Mouse (Mus musculus) MEL (cell line): ENCODE measurements around the gene Tprn.

ENCODE experiments used
- BHLHE40 ChIP-seq: IDR thresholded peaks from 2 replicates; pipeline ENCODE4 v1.6.1; 2012; ENCODE audit warnings: low read depth, mild to moderate bottlenecking, inconsistent platforms, low read length, improper control_type of control experiment, borderline replicate concordance
- CHD2 ChIP-seq: IDR thresholded peaks from 2 replicates; pipeline ENCODE4 v1.6.1; 2011; ENCODE audit warnings: low read length, improper control_type of control experiment
- CTCF ChIP-seq, 3 experiments: IDR thresholded peaks in 2 of 3; conservative IDR thresholded peaks in 1 of 3; 2 replicates each; pipeline ENCODE4 v1.5.1; 2011 to 2012; ENCODE audit warnings: low read length in 3 of 3, low read depth in 2 of 3, mild to moderate bottlenecking in 2 of 3, improper control_type of control experiment in 1 of 3, inconsistent platforms in 1 of 3, mixed read lengths in 1 of 3, moderate library complexity in 1 of 3; ENCODE audit not compliant: control insufficient read depth in 1 of 3, insufficient read depth in 1 of 3, poor library complexity in 1 of 3, severe bottlenecking in 1 of 3
- ELF1 ChIP-seq: IDR thresholded peaks from 2 replicates; pipeline ENCODE4 v1.6.1; 2014; ENCODE audit warnings: low read depth, mild to moderate bottlenecking, inconsistent platforms, low read length, improper control_type of control experiment, moderate library complexity
- EP300 ChIP-seq, 2 experiments: IDR thresholded peaks; 2 replicates each; pipeline ENCODE4 v1.6.1; 2011; ENCODE audit warnings: improper control_type of control experiment in 2 of 2, low read length in 2 of 2, low read depth in 1 of 2, mild to moderate bottlenecking in 1 of 2
- POLR2A ChIP-seq, 2 experiments: IDR thresholded peaks; 2 replicates each; pipeline ENCODE4 v1.6.1; 2011 to 2012; ENCODE audit warnings: low read length in 2 of 2, mild to moderate bottlenecking in 2 of 2, control low read depth in 1 of 2, improper control_type of control experiment in 1 of 2, low read depth in 1 of 2, moderate library complexity in 1 of 2; ENCODE audit not compliant: control insufficient read depth in 1 of 2, insufficient read depth in 1 of 2, poor library complexity in 1 of 2
- TCF12 ChIP-seq: IDR thresholded peaks from 2 replicates; pipeline ENCODE4 v1.6.1; 2014; ENCODE audit warnings: low read depth, mild to moderate bottlenecking, inconsistent platforms, low read length, improper control_type of control experiment, moderate library complexity
- ZKSCAN1 ChIP-seq: IDR thresholded peaks from 2 replicates; pipeline ENCODE4 v1.6.1; 2012; ENCODE audit warnings: low read depth, mild to moderate bottlenecking, inconsistent platforms, low read length, improper control_type of control experiment, moderate library complexity
- ZMIZ1 ChIP-seq: IDR thresholded peaks from 2 replicates; pipeline ENCODE4 v1.6.1; 2012; ENCODE audit warnings: low read depth, mild to moderate bottlenecking, inconsistent platforms, low read length, improper control_type of control experiment, moderate library complexity

GRCm38 (mm10) chr2:25287927-25288649 is 25.7 kb downstream of the Tprn start, which contains the start of gene Tmem210:
- TF ChIP-seq EP300 (IDR thresholded peaks at IDR 0.05; ENCODE audit: low read depth in 1 of 2, low read length in 2 of 2), result no peak
- no peak for TF ChIP-seq ZMIZ1
- no peak for TF ChIP-seq POLR2A (IDR thresholded peaks at IDR 0.05; ENCODE audit: control insufficient read depth in 1 of 2, insufficient read depth in 1 of 2, low read depth in 1 of 2, low read length in 2 of 2, poor library complexity in 1 of 2)
- no peak for TF ChIP-seq CHD2
- TF ChIP-seq ZKSCAN1, result no peak
- no peak for TF ChIP-seq CTCF (IDR thresholded peaks at IDR 0.05 in 2 of 3, conservative IDR thresholded peaks at IDR 0.05 in 1 of 3; ENCODE audit: control insufficient read depth in 1 of 3, insufficient read depth in 1 of 3, low read depth in 2 of 3, low read length in 3 of 3, poor library complexity in 1 of 3, severe bottlenecking in 1 of 3)
- TF ChIP-seq ELF1, result no peak
- TF ChIP-seq BHLHE40, result no peak
- no peak for TF ChIP-seq TCF12
